Mouse (Mus musculus) liver, postnatal 0 days (tissue): ENCODE measurements around the gene Obsl1. TPM values are rescaled to one million over a fixed set of nuclear protein-coding genes. Genes with fewer than 3 reads are reported as not detected.

Experiments
- ATAC-seq: fragments of 200-750 bp; cut with Nextera tagmentation; 2 replicates; pipeline ENCODE4 v1.8.0; 2017; ENCODE audit warnings: mild to moderate bottlenecking, moderate library complexity
- DNase-seq: peaks from one replicate; pipeline ENCODE4 v3.0.0-alpha.2; 2016
- H3K27ac ChIP-seq: fragments of 300-500 bp; sonication (generic); 2 replicates; pipeline ENCODE4 v1.5.1; 2014; ENCODE audit warnings: antibody characterized with exemption, moderate library complexity, mild to moderate bottlenecking, low read depth
- H3K27me3 ChIP-seq: fragments of 300-500 bp; sonication (generic); 2 replicates; pipeline ENCODE4 v1.6.1; 2014; ENCODE audit warnings: low read length, control low read depth, mixed read lengths; ENCODE audit not compliant: insufficient read depth
- H3K36me3 ChIP-seq: fragments of 300-500 bp; sonication (generic); replicated peaks from 2 replicates; pipeline ENCODE4 v1.6.1; 2014; ENCODE audit warnings: mild to moderate bottlenecking, control low read depth, low read length, moderate library complexity, mixed read lengths; ENCODE audit not compliant: insufficient read depth
- H3K4me1 ChIP-seq: fragments of 300-500 bp; sonication (generic); 2 replicates; pipeline ENCODE4 v1.6.1; 2014; ENCODE audit warnings: antibody characterized with exemption, mild to moderate bottlenecking, control low read depth; ENCODE audit not compliant: insufficient read depth
- H3K4me2 ChIP-seq: fragments of 300-500 bp; sonication (generic); 2 replicates; pipeline ENCODE4 v1.6.1; 2014; ENCODE audit warnings: low read depth, mild to moderate bottlenecking, low read length, moderate library complexity, mixed read lengths
- H3K4me3 ChIP-seq: fragments of 300-500 bp; sonication (generic); 2 replicates; pipeline ENCODE4 v1.5.1; 2014; ENCODE audit warnings: low read depth, low read length
- H3K9ac ChIP-seq: fragments of 300-500 bp; sonication (generic); replicated peaks from 2 replicates; pipeline ENCODE4 v1.6.1; 2014; ENCODE audit warnings: mild to moderate bottlenecking, moderate library complexity
- H3K9me3 ChIP-seq: fragments of 300-500 bp; sonication (generic); 2 replicates; pipeline ENCODE4 v1.6.1; 2016; ENCODE audit warnings: mild to moderate bottlenecking, control low read depth, low read length, mixed read lengths
- CTCF ChIP-seq: sonication (generic); IDR thresholded peaks from 2 replicates; pipeline ENCODE4 v1.5.1; 2016; ENCODE audit warnings: antibody characterized with exemption, low read depth
- EP300 ChIP-seq: IDR thresholded peaks from 2 replicates; pipeline ENCODE4 v1.6.1; 2016; ENCODE audit warnings: antibody characterized with exemption, low read depth, mild to moderate bottlenecking
- WGBS: fragments of 180-500 bp; shearing (Covaris S2); extraction: QIAGEN DNeasy Blood & Tissue Kit; methylation state at CpG from one replicate; pipeline ENCODE4 v1.1.7; 2014; ENCODE audit not compliant: insufficient replicate concordance; 5-methylcytosine and 5-hydroxymethylcytosine counted together
- polyA plus RNA-seq: library from polyadenylated mRNA; unstranded; fragments of >200 nt; fragmentation: Nextera tagmentation; extraction: Ambion mirVana; gene quantifications from 2 replicates; pipeline ENCODE4 v1.2.1, GENCODE M21; 2015

Gene Obsl1
- polyA plus RNA-seq, 1 experiment from 2014 or later = 3.4 TPM

DNA sequence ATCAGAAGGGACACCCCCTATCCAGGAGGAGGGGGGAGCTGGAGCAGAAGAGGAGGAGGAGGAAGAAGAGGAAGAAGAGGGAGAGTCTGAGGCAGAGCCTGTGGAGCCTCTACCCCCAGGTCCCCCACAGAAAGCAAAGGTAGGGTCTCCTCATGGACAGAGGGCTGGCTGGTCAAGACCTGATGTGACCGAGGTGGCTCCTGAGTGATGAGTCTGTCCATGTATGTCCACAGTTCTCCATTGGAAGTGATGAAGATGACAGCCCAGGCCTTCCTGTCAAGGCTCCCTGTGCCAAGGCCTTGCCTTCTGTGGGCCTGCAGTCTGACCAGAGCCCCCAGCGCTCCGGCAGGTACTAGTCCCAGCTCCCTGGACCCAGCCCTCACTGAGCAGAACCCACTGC, 41.8 kb upstream of the Obsl1 start:
- no peaks in the 10 kb centered on the region for H3K9me3 ChIP-seq
- H3K4me1 ChIP-seq = peaks cover 3% of the 10 kb centered on the region
- no peak overlapping the region for H3K4me2 ChIP-seq
- no peak overlapping the region for H3K9ac ChIP-seq
- DNase-seq (peak; percentile 12), ATAC-seq (no peak)
- no peaks in the 10 kb centered on the region for H3K36me3 ChIP-seq
- H3K27me3 ChIP-seq = peaks cover 37% of the 10 kb centered on the region
- 73% methylated on average over 3 of the region's 3 CpGs for WGBS
- no peak for TF ChIP-seq EP300
- no peak for TF ChIP-seq CTCF
- no peak overlapping the region for H3K4me3 ChIP-seq
- no peak overlapping the region for H3K27ac ChIP-seq

DNA sequence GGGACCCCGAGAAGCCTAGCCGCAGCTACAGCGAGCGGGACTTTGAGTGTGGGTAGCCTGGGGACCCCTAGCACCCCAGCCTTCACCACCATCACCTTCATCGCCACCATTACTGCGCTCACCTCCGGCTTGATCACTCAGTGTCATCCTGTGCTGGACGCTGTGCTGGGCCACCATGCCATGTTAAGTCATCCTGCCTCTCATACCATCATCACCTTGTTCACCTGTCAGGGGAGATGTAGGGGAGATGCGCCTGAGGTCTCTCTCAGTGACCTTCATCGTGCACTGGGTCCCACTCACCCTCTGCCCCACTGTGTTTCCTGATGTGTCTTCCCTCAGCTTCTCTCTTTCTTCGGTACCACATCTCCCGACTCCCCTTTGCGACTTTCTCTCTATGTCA, 41.1 kb upstream of the Obsl1 start:
- peaks cover 3% of the 10 kb centered on the region for H3K4me1 ChIP-seq
- no peak overlapping the region for H3K9ac ChIP-seq
- WGBS = 84% methylated on average over 13 of the region's 13 CpGs
- no peak overlapping the region for H3K4me2 ChIP-seq
- TF ChIP-seq EP300 (no peak), CTCF (no peak)
- no peak for DNase-seq
- no peak for ATAC-seq
- H3K27me3 ChIP-seq = peaks cover 37% of the 10 kb centered on the region
- no peak overlapping the region for H3K4me3 ChIP-seq
- no peaks in the 10 kb centered on the region for H3K36me3 ChIP-seq
- no peak overlapping the region for H3K27ac ChIP-seq
- no peaks in the 10 kb centered on the region for H3K9me3 ChIP-seq

DNA sequence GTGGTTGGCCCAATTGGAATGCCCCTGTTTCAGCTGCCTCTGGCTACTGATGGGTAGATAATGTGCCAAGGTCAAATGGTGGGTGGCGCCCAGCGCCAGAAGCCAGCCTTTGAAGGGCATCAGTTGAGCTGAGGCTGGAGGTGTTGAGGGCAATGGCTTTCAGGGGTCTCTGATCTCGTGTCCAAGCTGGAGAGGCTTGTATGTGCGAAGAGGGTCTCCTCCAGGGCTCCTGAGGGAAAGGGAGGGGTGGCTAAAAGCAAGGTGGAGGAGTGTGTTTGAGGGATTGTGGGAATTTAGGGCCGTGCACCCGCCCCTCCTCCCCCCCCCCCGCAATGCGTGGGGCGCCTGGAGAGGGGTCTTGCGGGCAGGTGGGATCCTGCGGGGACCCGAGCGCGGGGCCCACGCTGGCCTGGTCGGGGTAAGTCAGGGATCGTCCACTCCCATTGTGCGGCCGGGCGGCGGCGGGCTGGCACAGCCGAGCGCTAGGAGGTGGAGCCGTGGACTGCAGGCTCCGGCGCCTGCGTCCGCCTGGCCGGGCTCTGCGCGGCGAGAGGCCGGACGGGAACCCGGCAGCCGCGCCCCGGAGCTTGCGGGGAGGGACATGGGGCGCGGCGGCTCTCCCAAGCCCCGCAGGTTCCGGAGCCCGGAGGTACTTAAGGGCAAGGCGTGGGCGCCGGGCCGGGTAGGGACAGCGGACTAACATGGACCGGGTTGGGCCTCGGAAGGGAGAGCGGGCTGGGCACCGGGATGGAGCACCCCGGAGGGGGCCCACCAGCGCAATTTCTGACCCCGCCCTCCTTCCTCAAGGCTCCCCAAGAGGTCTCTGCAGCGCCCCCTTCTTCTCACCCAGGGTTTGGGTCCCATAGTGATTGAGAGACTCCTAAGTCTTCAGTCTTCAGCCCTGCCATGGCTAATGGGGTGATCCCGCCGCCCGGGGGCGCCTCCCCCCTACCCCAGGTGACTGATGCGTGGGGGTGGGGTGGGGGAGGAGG, 40.0 kb upstream of the Obsl1 start, which contains the start of gene Slc4a3:
TSS of gene Slc4a3 (plus strand) at position 302 of the 992 bp plus-strand sequence.
- peaks cover 42% of the 10 kb centered on the region for H3K27me3 ChIP-seq
- H3K9ac ChIP-seq = peak within 1 kb of the TSS; percentile 18; the same call in 1 of the 2 replicates
- WGBS = 3% methylated on average over 41 of the region's 64 CpGs
- no peak for TF ChIP-seq EP300
- TF ChIP-seq CTCF = no peak
- no peaks in the 10 kb centered on the region for H3K36me3 ChIP-seq
- H3K9me3 ChIP-seq = no peaks in the 10 kb centered on the region
- H3K4me3 ChIP-seq = peak within 1 kb of the TSS; percentile 49
- peaks cover 3% of the 10 kb centered on the region for H3K4me1 ChIP-seq
- H3K27ac ChIP-seq = no peak within 1 kb of the TSS
- H3K4me2 ChIP-seq = peak within 1 kb of the TSS; percentile 81
- ATAC-seq (peak; percentile 76), DNase-seq (peak; percentile 53)

DNA sequence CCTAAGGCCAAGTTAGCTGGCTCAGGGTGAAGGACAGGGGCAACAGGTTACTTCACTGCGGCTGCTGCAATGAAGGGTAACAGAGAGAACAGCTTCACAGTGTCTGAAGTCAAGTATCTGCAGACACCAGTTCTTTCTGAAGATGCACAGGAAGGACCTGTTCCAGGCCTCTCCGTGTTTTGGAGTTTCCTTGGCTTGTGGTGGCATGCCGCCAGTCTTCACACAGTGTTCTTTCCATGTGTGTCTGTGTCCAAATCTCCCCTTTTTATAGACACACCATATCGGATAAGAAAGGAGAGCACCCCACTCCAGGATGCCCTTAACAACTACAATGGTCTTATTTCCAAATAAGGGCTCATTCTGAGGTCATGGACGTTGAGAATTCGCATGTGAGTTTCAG, 38.1 kb upstream of the Obsl1 start:
- H3K27ac ChIP-seq = no peak overlapping the region
- H3K4me3 ChIP-seq = no peak overlapping the region
- no peaks in the 10 kb centered on the region for H3K36me3 ChIP-seq
- WGBS = 75% methylated on average over 6 of the region's 6 CpGs
- no peak for TF ChIP-seq CTCF
- TF ChIP-seq EP300 = no peak
- no peak for ATAC-seq
- no peak for DNase-seq
- no peak overlapping the region for H3K9ac ChIP-seq
- H3K9me3 ChIP-seq = no peaks in the 10 kb centered on the region
- peaks cover 41% of the 10 kb centered on the region for H3K27me3 ChIP-seq
- H3K4me1 ChIP-seq = peaks cover 3% of the 10 kb centered on the region
- no peak overlapping the region for H3K4me2 ChIP-seq

DNA sequence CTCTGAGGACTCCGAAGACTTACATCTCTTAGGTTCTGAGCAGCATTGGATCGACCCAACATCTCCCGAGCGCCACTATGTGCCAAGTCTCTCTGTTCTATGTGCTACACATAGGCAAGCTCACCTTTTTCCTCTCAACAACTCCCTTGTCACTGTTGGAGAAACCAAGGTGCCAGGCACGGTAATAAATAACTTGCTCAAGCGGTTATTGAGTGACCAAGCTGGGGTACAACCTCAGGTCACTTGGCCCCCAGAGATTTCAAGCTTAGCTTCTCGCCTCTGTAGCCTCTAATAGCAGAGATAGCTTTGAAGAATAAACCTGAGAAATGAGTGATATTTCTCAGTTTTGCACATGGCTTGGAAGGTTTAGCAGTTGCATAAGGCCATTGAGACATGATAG, 35.2 kb upstream of the Obsl1 start:
- H3K4me1 ChIP-seq = peaks cover under 1% of the 10 kb centered on the region; the same call in 1 of the 2 replicates
- H3K27me3 ChIP-seq = peaks cover 22% of the 10 kb centered on the region
- DNase-seq = no peak
- no peaks in the 10 kb centered on the region for H3K9me3 ChIP-seq
- 82% methylated on average over 7 of the region's 7 CpGs for WGBS
- ATAC-seq = no peak
- no peak overlapping the region for H3K4me2 ChIP-seq
- TF ChIP-seq EP300 = no peak
- TF ChIP-seq CTCF = no peak
- no peaks in the 10 kb centered on the region for H3K36me3 ChIP-seq
- H3K4me3 ChIP-seq = no peak overlapping the region
- H3K27ac ChIP-seq = no peak overlapping the region
- no peak overlapping the region for H3K9ac ChIP-seq

DNA sequence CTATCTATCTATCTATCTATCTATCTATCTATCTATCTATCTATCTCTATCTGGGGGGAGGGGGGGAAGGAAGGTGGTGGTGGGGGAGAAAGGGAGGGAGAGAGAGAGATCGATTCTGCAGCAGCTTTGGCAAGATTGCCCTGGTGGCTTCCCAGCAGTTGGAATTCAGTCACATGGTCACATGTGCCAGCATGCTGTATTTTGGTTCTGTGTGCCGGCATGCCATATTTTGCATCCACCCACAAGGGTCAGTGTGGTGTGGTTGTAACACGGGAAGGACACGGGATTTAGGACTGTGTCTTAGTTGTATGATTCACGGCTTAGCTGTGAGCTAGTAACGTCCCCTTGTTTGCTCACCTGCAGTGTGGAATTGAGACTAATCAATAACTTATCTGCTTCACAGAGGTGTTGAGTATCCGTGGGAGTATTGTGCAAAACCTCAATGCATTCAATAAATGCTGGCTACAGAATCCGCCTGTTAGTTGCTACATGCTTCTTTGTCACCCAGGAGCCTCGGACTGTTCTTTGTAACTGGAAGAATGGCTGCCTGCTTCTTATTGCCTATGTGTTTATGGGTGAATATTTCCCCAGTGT, 32.4 kb upstream of the Obsl1 start:
- Histone ChIP-seq H3K4me1 (no peaks in the 10 kb centered on the region), H3K9me3 (no peaks in the 10 kb centered on the region), H3K9ac (no peak overlapping the region), H3K36me3 (0 out of 2 replicates have a peak, but pooled peaks cover 6% of the 10 kb centered on the region), H3K27me3 (0 out of 2 replicates have a peak, but pooled peaks cover 5% of the 10 kb centered on the region), H3K27ac (no peak overlapping the region), H3K4me3 (no peak overlapping the region), H3K4me2 (no peak overlapping the region)
- TF ChIP-seq CTCF = no peak
- 0 out of 2 replicates have a peak, but pooled peaks have one; percentile 30 for TF ChIP-seq EP300
- peak; percentile 17 for DNase-seq
- ATAC-seq = peak; percentile 73
- WGBS = 54% methylated on average over 9 of the region's 9 CpGs
